Mouse (Mus musculus): ENCODE results near the gene Ube2j2. TPM values are rescaled to one million over a fixed set of nuclear protein-coding genes. Genes with fewer than 3 reads are reported as not detected.

Ube2j2 gene
- 143 TPM for polyA plus RNA-seq (2014; fragmentation: Illumina TruSeq; extraction: RNeasy Lipid Tissue Mini Kit (QIAGEN cat#74804); ENCODE audit: low replicate concordance)

GRCm38 (mm10) chr4:155943534-155944249, at the start of gene Ube2j2:
TSS of gene Ube2j2 (plus strand) at chr4:155943831.

DNA sequence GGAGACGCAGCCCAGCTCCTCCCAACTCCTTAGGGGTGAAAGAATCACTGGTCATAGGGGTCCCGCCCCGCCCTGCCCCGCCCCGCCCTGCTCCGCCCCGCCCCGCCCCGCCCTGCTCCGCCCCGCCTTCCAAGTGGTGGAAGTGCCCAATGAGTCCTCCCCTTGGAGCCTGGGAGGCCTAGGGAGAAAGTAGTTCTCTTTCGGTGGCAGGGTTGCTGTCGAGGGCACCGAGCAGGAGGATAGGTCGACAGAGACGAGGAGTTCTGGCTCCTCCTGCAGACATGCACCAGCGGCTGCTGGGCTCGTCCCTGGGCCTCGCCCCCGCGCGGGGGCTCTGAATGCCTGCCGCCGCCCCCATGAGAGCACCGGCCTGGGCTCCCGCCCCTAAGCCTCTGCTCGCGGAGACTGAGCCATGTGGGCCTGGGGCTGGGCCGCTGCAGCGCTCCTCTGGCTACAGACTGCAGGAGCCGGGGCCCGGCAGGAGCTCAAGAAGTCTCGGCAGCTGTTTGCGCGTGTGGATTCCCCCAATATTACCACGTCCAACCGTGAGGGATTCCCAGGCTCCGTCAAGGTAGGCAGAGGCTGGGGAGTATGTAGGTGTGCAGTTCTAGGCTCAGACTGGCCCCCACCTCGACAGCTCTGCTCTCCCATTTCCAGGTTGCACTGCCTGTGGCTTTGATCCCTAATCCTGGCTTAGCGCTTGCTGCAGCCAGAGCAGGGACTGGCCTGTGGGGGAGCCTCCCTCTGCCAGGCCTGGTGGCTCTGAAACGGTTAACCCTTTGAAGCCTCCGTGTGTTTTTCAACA, 18.7 kb downstream of the Ube2j2 start, which contains the start of gene C1qtnf12:
C1qtnf12 (plus strand) TSS at position 152 of the 805 bp plus-strand sequence.

GRCm38 (mm10) chr4:155992241-155992905, 48.7 kb downstream of the Ube2j2 start, which contains the start of the genes B3galt6 and Sdf4:
TSS of gene B3galt6 (minus strand) at chr4:155992649.
TSS of gene Sdf4 (plus strand) at chr4:155992872.

Other genes starting within 250 kb of the Ube2j2 start
- gene Fndc10, start 249.5 kb upstream of the Ube2j2 start, polyA plus RNA-seq (2014; fragmentation: Illumina TruSeq; extraction: RNeasy Lipid Tissue Mini Kit (QIAGEN cat#74804); ENCODE audit: low replicate concordance), result not detected
- 77.1 TPM for gene Ssu72, start 239.0 kb upstream of the Ube2j2 start, polyA plus RNA-seq (2014; fragmentation: Illumina TruSeq; extraction: RNeasy Lipid Tissue Mini Kit (QIAGEN cat#74804); ENCODE audit: low replicate concordance)
- gene Tmem240, start 209.0 kb upstream of the Ube2j2 start, polyA plus RNA-seq (2014; fragmentation: Illumina TruSeq; extraction: RNeasy Lipid Tissue Mini Kit (QIAGEN cat#74804); ENCODE audit: low replicate concordance), result not detected
- gene Atad3a, start 182.7 kb upstream of the Ube2j2 start, polyA plus RNA-seq (2014; fragmentation: Illumina TruSeq; extraction: RNeasy Lipid Tissue Mini Kit (QIAGEN cat#74804); ENCODE audit: low replicate concordance), result 3.7 TPM
- 4.6 TPM for gene Vwa1, start 169.1 kb upstream of the Ube2j2 start, polyA plus RNA-seq (2014; fragmentation: Illumina TruSeq; extraction: RNeasy Lipid Tissue Mini Kit (QIAGEN cat#74804); ENCODE audit: low replicate concordance)
- 6.6 TPM for gene Tmem88b, start 158.0 kb upstream of the Ube2j2 start, polyA plus RNA-seq (2014; fragmentation: Illumina TruSeq; extraction: RNeasy Lipid Tissue Mini Kit (QIAGEN cat#74804); ENCODE audit: low replicate concordance)
- gene Ankrd65, start 153.4 kb upstream of the Ube2j2 start, polyA plus RNA-seq (2014; fragmentation: Illumina TruSeq; extraction: RNeasy Lipid Tissue Mini Kit (QIAGEN cat#74804); ENCODE audit: low replicate concordance), result not detected
- 36.0 TPM for gene Mrpl20, start 141.0 kb upstream of the Ube2j2 start, polyA plus RNA-seq (2014; fragmentation: Illumina TruSeq; extraction: RNeasy Lipid Tissue Mini Kit (QIAGEN cat#74804); ENCODE audit: low replicate concordance)
- 101 TPM for gene Ccnl2, start 131.3 kb upstream of the Ube2j2 start, polyA plus RNA-seq (2014; fragmentation: Illumina TruSeq; extraction: RNeasy Lipid Tissue Mini Kit (QIAGEN cat#74804); ENCODE audit: low replicate concordance)
- 2.4 TPM for gene Aurkaip1, start 112.6 kb upstream of the Ube2j2 start, polyA plus RNA-seq (2014; fragmentation: Illumina TruSeq; extraction: RNeasy Lipid Tissue Mini Kit (QIAGEN cat#74804); ENCODE audit: low replicate concordance)
- gene Mxra8, start 104.2 kb upstream of the Ube2j2 start, polyA plus RNA-seq (2014; fragmentation: Illumina TruSeq; extraction: RNeasy Lipid Tissue Mini Kit (QIAGEN cat#74804); ENCODE audit: low replicate concordance), result 22.8 TPM
- gene Dvl1, start 96.4 kb upstream of the Ube2j2 start, polyA plus RNA-seq (2014; fragmentation: Illumina TruSeq; extraction: RNeasy Lipid Tissue Mini Kit (QIAGEN cat#74804); ENCODE audit: low replicate concordance), result 2.0 TPM
- gene Tas1r3, start 80.5 kb upstream of the Ube2j2 start, polyA plus RNA-seq (2014; fragmentation: Illumina TruSeq; extraction: RNeasy Lipid Tissue Mini Kit (QIAGEN cat#74804); ENCODE audit: low replicate concordance), result not detected
- 10.8 TPM for gene Cptp, start 74.4 kb upstream of the Ube2j2 start, polyA plus RNA-seq (2014; fragmentation: Illumina TruSeq; extraction: RNeasy Lipid Tissue Mini Kit (QIAGEN cat#74804); ENCODE audit: low replicate concordance)
- 1.2 TPM for gene Ints11, start 74.3 kb upstream of the Ube2j2 start, polyA plus RNA-seq (2014; fragmentation: Illumina TruSeq; extraction: RNeasy Lipid Tissue Mini Kit (QIAGEN cat#74804); ENCODE audit: low replicate concordance)
- 0.59 TPM for gene Pusl1, start 52.0 kb upstream of the Ube2j2 start, polyA plus RNA-seq (2014; fragmentation: Illumina TruSeq; extraction: RNeasy Lipid Tissue Mini Kit (QIAGEN cat#74804); ENCODE audit: low replicate concordance)
- not detected for gene Acap3, start 52.0 kb upstream of the Ube2j2 start, polyA plus RNA-seq (2014; fragmentation: Illumina TruSeq; extraction: RNeasy Lipid Tissue Mini Kit (QIAGEN cat#74804); ENCODE audit: low replicate concordance)
- 15.7 TPM for gene C1qtnf12, start 18.5 kb downstream of the Ube2j2 start, polyA plus RNA-seq (2014; fragmentation: Illumina TruSeq; extraction: RNeasy Lipid Tissue Mini Kit (QIAGEN cat#74804); ENCODE audit: low replicate concordance)
- 3.5 TPM for gene B3galt6, start 48.8 kb downstream of the Ube2j2 start, polyA plus RNA-seq (2014; fragmentation: Illumina TruSeq; extraction: RNeasy Lipid Tissue Mini Kit (QIAGEN cat#74804); ENCODE audit: low replicate concordance)
- 126 TPM for gene Sdf4, start 49.0 kb downstream of the Ube2j2 start, polyA plus RNA-seq (2014; fragmentation: Illumina TruSeq; extraction: RNeasy Lipid Tissue Mini Kit (QIAGEN cat#74804); ENCODE audit: low replicate concordance)
- not detected for gene Tnfrsf4, start 70.0 kb downstream of the Ube2j2 start, polyA plus RNA-seq (2014; fragmentation: Illumina TruSeq; extraction: RNeasy Lipid Tissue Mini Kit (QIAGEN cat#74804); ENCODE audit: low replicate concordance)
- not detected for gene Tnfrsf18, start 82.3 kb downstream of the Ube2j2 start, polyA plus RNA-seq (2014; fragmentation: Illumina TruSeq; extraction: RNeasy Lipid Tissue Mini Kit (QIAGEN cat#74804); ENCODE audit: low replicate concordance)
- gene Ttll10, start 115.6 kb downstream of the Ube2j2 start, polyA plus RNA-seq (2014; fragmentation: Illumina TruSeq; extraction: RNeasy Lipid Tissue Mini Kit (QIAGEN cat#74804); ENCODE audit: low replicate concordance), result 0.59 TPM
- 1.2 TPM for gene 9430015G10Rik, start 166.2 kb downstream of the Ube2j2 start, polyA plus RNA-seq (2014; fragmentation: Illumina TruSeq; extraction: RNeasy Lipid Tissue Mini Kit (QIAGEN cat#74804); ENCODE audit: low replicate concordance)
- not detected for gene Rnf223, start 186.7 kb downstream of the Ube2j2 start, polyA plus RNA-seq (2014; fragmentation: Illumina TruSeq; extraction: RNeasy Lipid Tissue Mini Kit (QIAGEN cat#74804); ENCODE audit: low replicate concordance)

Measured in small intestine, adult 10 weeks (tissue).